Mouse (Mus musculus) heart, postnatal 0 days (tissue): ENCODE measurements around the gene Tmsb15a. TPM values are rescaled to one million over a fixed set of nuclear protein-coding genes. Genes with fewer than 3 reads are reported as not detected.

Experiments used
- ATAC-seq: fragments of 200-750 bp; cut with Nextera tagmentation; 2 replicates; pipeline ENCODE4 v1.8.0; 2017; ENCODE audit warnings: low read depth, moderate number of reproducible peaks, moderate library complexity; ENCODE audit not compliant: insufficient read depth
- DNase-seq: peaks from one replicate; pipeline ENCODE4 v3.0.0-alpha.2; 2016; ENCODE audit warnings: low spot score
- H3K27ac ChIP-seq: fragments of 300-500 bp; sonication (generic); 2 replicates; pipeline ENCODE4 v1.5.1; 2014; ENCODE audit warnings: low read depth, mild to moderate bottlenecking
- H3K27me3 ChIP-seq: fragments of 300-500 bp; sonication (generic); 2 replicates; pipeline ENCODE4 v1.6.1; 2014; ENCODE audit warnings: low read length, mixed read lengths; ENCODE audit not compliant: control insufficient read depth, insufficient read depth
- H3K36me3 ChIP-seq: fragments of 300-500 bp; sonication (generic); replicated peaks from 2 replicates; pipeline ENCODE4 v1.6.1; 2014; ENCODE audit warnings: low read length, mixed read lengths; ENCODE audit not compliant: control insufficient read depth, insufficient read depth
- H3K4me1 ChIP-seq: fragments of 300-500 bp; sonication (generic); 2 replicates; pipeline ENCODE4 v1.6.1; 2014; ENCODE audit warnings: antibody characterized with exemption; ENCODE audit not compliant: control insufficient read depth, insufficient read depth
- H3K4me2 ChIP-seq: fragments of 300-500 bp; sonication (generic); 2 replicates; pipeline ENCODE4 v1.6.1; 2014; ENCODE audit warnings: low read depth, mild to moderate bottlenecking, low read length, moderate library complexity
- H3K4me3 ChIP-seq: fragments of 300-500 bp; sonication (generic); 2 replicates; pipeline ENCODE4 v1.5.1; 2014; ENCODE audit warnings: low read depth, low read length
- H3K9ac ChIP-seq: fragments of 300-500 bp; sonication (generic); replicated peaks from 2 replicates; pipeline ENCODE4 v1.6.1; 2014; ENCODE audit warnings: low read depth, low read length, mixed read lengths
- H3K9me3 ChIP-seq: fragments of 300-500 bp; sonication (generic); replicated peaks from 2 replicates; pipeline ENCODE4 v1.6.1; 2016; ENCODE audit warnings: low read length; ENCODE audit not compliant: control insufficient read depth
- CTCF ChIP-seq: IDR thresholded peaks from 2 replicates; pipeline ENCODE4 v1.5.1; 2016; ENCODE audit warnings: antibody characterized with exemption, control low read depth, low read depth
- EP300 ChIP-seq: IDR thresholded peaks from 2 replicates; pipeline ENCODE4 v1.6.1; 2016; ENCODE audit warnings: antibody characterized with exemption, low read depth
- WGBS: fragments of 180-500 bp; shearing (Covaris S2); extraction: QIAGEN DNeasy Blood & Tissue Kit; methylation state at CpG from one replicate; pipeline ENCODE4 v1.1.7; 2014; 5-methylcytosine and 5-hydroxymethylcytosine counted together
- polyA plus RNA-seq: library from polyadenylated mRNA; unstranded; fragments of >200 nt; fragmentation: Nextera tagmentation; extraction: Ambion mirVana; gene quantifications from 2 replicates; pipeline ENCODE4 v1.2.1, GENCODE M21; 2015
- total RNA-seq: library from RNA; depleted of rRNA; stranded (reverse); fragments of >200 nt; gene quantifications from 2 replicates; pipeline ENCODE4 v1.2.3, GENCODE M21; 2014; ENCODE audit warnings: low replicate concordance

The Tmsb15a gene
- total and polyA plus RNA-seq, 2 experiments from 2014 or later = not detected

GRCm38 (mm10) chrX:135743056-135743355 lies 17.9 kb upstream of the Tmsb15a start:
- DNase-seq = no peak
- TF ChIP-seq CTCF (no peak), EP300 (no peak)
- no peaks in the 10 kb centered on the region for H3K9me3 ChIP-seq
- H3K4me3 ChIP-seq = peak overlapping the region; percentile 64
- H3K9ac ChIP-seq = peak overlapping the region; percentile 64
- H3K27me3 ChIP-seq = no peaks in the 10 kb centered on the region
- no peaks in the 10 kb centered on the region for H3K4me1 ChIP-seq
- 18% methylated on average over 7 of the region's 7 CpGs for WGBS
- peak overlapping the region; percentile 85 for H3K27ac ChIP-seq
- H3K4me2 ChIP-seq = peak overlapping the region; percentile 62
- ATAC-seq = no peak; the same call in 1 of the 2 replicates
- H3K36me3 ChIP-seq = peaks cover 3% of the 10 kb centered on the region

- Histone ChIP-seq H3K9ac (peak within 1 kb of the TSS; percentile 64), H3K4me3 (peak within 1 kb of the TSS; percentile 64), H3K4me1 (no peaks in the 10 kb centered on the region), H3K4me2 (peak within 1 kb of the TSS; percentile 66), H3K27me3 (no peaks in the 10 kb centered on the region), H3K27ac (peak within 1 kb of the TSS; percentile 85), H3K36me3 (peaks cover under 1% of the 10 kb centered on the region), H3K9me3 (no peaks in the 10 kb centered on the region)
- DNase-seq (peak; percentile 80), ATAC-seq (peak; percentile 96)
- TF ChIP-seq EP300 (no peak), CTCF (no peak)
- 17% methylated on average over 48 of the region's 48 CpGs for WGBS
Observed at GRCm38 (mm10) chrX:135742304-135743055, 17.4 kb upstream of the Tmsb15a start, which contains the start of the genes Armcx5 and Gprasp1. TSS of gene Armcx5 (plus strand) at chrX:135742733. TSS of gene Gprasp1 (plus strand) at chrX:135742733.

- H3K4me1 ChIP-seq = no peaks in the 10 kb centered on the region
- H3K27ac ChIP-seq = no peak overlapping the region
- TF ChIP-seq EP300 = no peak
- TF ChIP-seq CTCF = no peak
- ATAC-seq (no peak), DNase-seq (no peak)
- H3K9ac ChIP-seq = no peak overlapping the region
- no peak overlapping the region for H3K4me2 ChIP-seq
- 79% methylated on average over 2 of the region's 2 CpGs for WGBS
- H3K27me3 ChIP-seq = no peaks in the 10 kb centered on the region
- H3K36me3 ChIP-seq = no peaks in the 10 kb centered on the region
- no peaks in the 10 kb centered on the region for H3K9me3 ChIP-seq
- no peak overlapping the region for H3K4me3 ChIP-seq
Observed at GRCm38 (mm10) chrX:135738730-135739520, 13.9 kb upstream of the Tmsb15a start.

- no peak for TF ChIP-seq EP300
- TF ChIP-seq CTCF = no peak
- H3K9ac ChIP-seq = no peak overlapping the region
- ATAC-seq (peak; percentile 74; the same call in 1 of the 2 replicates), DNase-seq (peak; percentile 45)
- no peaks in the 10 kb centered on the region for H3K9me3 ChIP-seq
- 36% methylated on average over 2 of the region's 2 CpGs for WGBS
- H3K36me3 ChIP-seq = no peaks in the 10 kb centered on the region
- peak overlapping the region; percentile 71 for H3K27ac ChIP-seq
- no peak overlapping the region for H3K4me2 ChIP-seq
- no peaks in the 10 kb centered on the region for H3K27me3 ChIP-seq
- H3K4me3 ChIP-seq = no peak overlapping the region
- no peaks in the 10 kb centered on the region for H3K4me1 ChIP-seq
Observed at GRCm38 (mm10) chrX:135712845-135713244, 12.2 kb downstream of the Tmsb15a start.

GRCm38 (mm10) chrX:135704349-135704748 lies 20.7 kb downstream of the Tmsb15a start:
- no peak overlapping the region for H3K4me2 ChIP-seq
- H3K4me1 ChIP-seq = no peaks in the 10 kb centered on the region
- H3K4me3 ChIP-seq = no peak overlapping the region
- ATAC-seq = no peak
- no peak overlapping the region for H3K27ac ChIP-seq
- no peaks in the 10 kb centered on the region for H3K9me3 ChIP-seq
- no peaks in the 10 kb centered on the region for H3K36me3 ChIP-seq
- H3K9ac ChIP-seq = no peak overlapping the region
- H3K27me3 ChIP-seq = no peaks in the 10 kb centered on the region
- no peak for DNase-seq
- WGBS = 17% methylated on average over 2 of the region's 2 CpGs
- TF ChIP-seq EP300 (no peak), CTCF (no peak; the same call in 1 of the 2 replicates)
